Mouse (Mus musculus) forebrain, embryonic 11.5 days (tissue): ENCODE measurements around the gene Fam126a. TPM values are rescaled to one million over a fixed set of nuclear protein-coding genes. Genes with fewer than 3 reads are reported as not detected.

Source experiments
- ATAC-seq: fragments of 200-750 bp; cut with Nextera tagmentation; replicated peaks from 2 replicates; pipeline ENCODE4 v1.8.0; 2017; ENCODE audit warnings: moderate TSS enrichment; ENCODE audit not compliant: low FRiP score
- DNase-seq: peaks from one replicate; pipeline ENCODE4 v3.0.0-alpha.2; 2017; ENCODE audit warnings: low spot score
- H3K27ac ChIP-seq: fragments of 300-500 bp; sonication (generic); 2 replicates; pipeline ENCODE4 v1.5.1; 2014; ENCODE audit warnings: low read depth, low read length
- H3K27me3 ChIP-seq: fragments of 300-500 bp; sonication (generic); 2 replicates; pipeline ENCODE4 v1.6.1; 2014; ENCODE audit warnings: mild to moderate bottlenecking, low read length, mixed read lengths; ENCODE audit not compliant: control insufficient read depth, insufficient read depth
- H3K36me3 ChIP-seq: fragments of 300-500 bp; sonication (generic); 2 replicates; pipeline ENCODE4 v1.6.1; 2014; ENCODE audit warnings: mild to moderate bottlenecking, low read length, moderate library complexity, mixed read lengths; ENCODE audit not compliant: control insufficient read depth, insufficient read depth
- H3K4me1 ChIP-seq: fragments of 300-500 bp; sonication (generic); replicated peaks from 2 replicates; pipeline ENCODE4 v1.6.1; 2014; ENCODE audit warnings: low read length, mixed read lengths; ENCODE audit not compliant: control insufficient read depth, insufficient read depth
- H3K4me2 ChIP-seq: fragments of 300-500 bp; sonication (generic); 2 replicates; pipeline ENCODE4 v1.6.1; 2014; ENCODE audit warnings: low read depth, mild to moderate bottlenecking, low read length, moderate library complexity, mixed read lengths; ENCODE audit not compliant: severe bottlenecking
- H3K4me3 ChIP-seq: fragments of 300-500 bp; sonication (generic); 2 replicates; pipeline ENCODE4 v1.5.1; 2014; ENCODE audit warnings: low read depth, low read length
- H3K9ac ChIP-seq: fragments of 300-500 bp; sonication (generic); 2 replicates; pipeline ENCODE4 v1.6.1; 2014; ENCODE audit warnings: low read length
- H3K9me3 ChIP-seq: fragments of 300-500 bp; sonication (generic); 2 replicates; pipeline ENCODE4 v1.6.1; 2016; ENCODE audit warnings: low read length, mixed read lengths; ENCODE audit not compliant: control insufficient read depth
- WGBS: fragments of 180-500 bp; shearing (Covaris S2); extraction: QIAGEN DNeasy Blood & Tissue Kit; methylation state at CpG from one replicate; pipeline ENCODE4 v1.1.7; 2014; 5-methylcytosine and 5-hydroxymethylcytosine counted together
- polyA plus RNA-seq: library from polyadenylated mRNA; unstranded; fragments of >200 nt; fragmentation: Nextera tagmentation; extraction: Ambion mirVana; gene quantifications from 2 replicates; pipeline ENCODE4 v1.2.1, GENCODE M21; 2014

The Fam126a gene
- 44.8 and 48.0 TPM in 2 replicates for polyA plus RNA-seq

- Histone ChIP-seq H3K4me1 (peaks cover 2% of the 10 kb centered on the region; the same call in 1 of the 2 replicates), H3K9me3 (no peaks in the 10 kb centered on the region), H3K4me3 (peak within 1 kb of the TSS; percentile 85), H3K4me2 (peak within 1 kb of the TSS; percentile 64), H3K27ac (peak within 1 kb of the TSS; percentile 57), H3K9ac (peak within 1 kb of the TSS; percentile 80), H3K36me3 (no peaks in the 10 kb centered on the region), H3K27me3 (no peaks in the 10 kb centered on the region)
- under 1% methylated on average over 15 of the region's 16 CpGs for WGBS
- DNase-seq = peak; percentile 98
- peak; percentile 100 for ATAC-seq
Observed at GRCm38 (mm10) chr5:24030579-24030969, at the start of gene Fam126a. Gene Fam126a, minus strand, starts transcription at chr5:24030690.

GRCm38 (mm10) chr5:24078420-24079179 is 48.1 kb upstream of the Fam126a start:
- ATAC-seq (no peak), DNase-seq (no peak)
- no peaks in the 10 kb centered on the region for H3K36me3 ChIP-seq
- no peak overlapping the region for H3K9ac ChIP-seq
- H3K9me3 ChIP-seq = no peaks in the 10 kb centered on the region
- 0 out of 2 replicates have a peak, but pooled peaks cover 2% of the 10 kb centered on the region for H3K4me1 ChIP-seq
- no peaks in the 10 kb centered on the region for H3K27me3 ChIP-seq
- WGBS = 88% methylated on average over 7 of the region's 7 CpGs
- no peak overlapping the region for H3K4me3 ChIP-seq
- no peak overlapping the region for H3K4me2 ChIP-seq
- H3K27ac ChIP-seq = no peak overlapping the region

- H3K36me3 ChIP-seq = no peaks in the 10 kb centered on the region
- H3K4me1 ChIP-seq = 0 out of 2 replicates have a peak, but pooled peaks cover 2% of the 10 kb centered on the region
- ATAC-seq = no peak
- peak overlapping the region; percentile 37; the same call in 1 of the 2 replicates for H3K4me2 ChIP-seq
- no peaks in the 10 kb centered on the region for H3K9me3 ChIP-seq
- no peak for DNase-seq
- H3K4me3 ChIP-seq = no peak overlapping the region; the same call in 1 of the 2 replicates
- H3K9ac ChIP-seq = no peak overlapping the region
- H3K27ac ChIP-seq = no peak overlapping the region
- 22% methylated on average over 7 of the region's 7 CpGs for WGBS
- no peaks in the 10 kb centered on the region for H3K27me3 ChIP-seq
Observed at GRCm38 (mm10) chr5:24077739-24078306, 47.3 kb upstream of the Fam126a start.

- DNase-seq (peak; percentile 65), ATAC-seq (peak; percentile 82)
- Histone ChIP-seq H3K36me3 (no peaks in the 10 kb centered on the region), H3K27me3 (no peaks in the 10 kb centered on the region), H3K4me3 (peak overlapping the region; percentile 10; the same call in 1 of the 2 replicates), H3K27ac (no peak overlapping the region), H3K4me2 (peak overlapping the region; percentile 37; the same call in 1 of the 2 replicates), H3K9ac (peak overlapping the region; percentile 48), H3K9me3 (no peaks in the 10 kb centered on the region), H3K4me1 (0 out of 2 replicates have a peak, but pooled peaks cover 2% of the 10 kb centered on the region)
- WGBS = 2% methylated on average over 14 of the region's 15 CpGs
Observed at GRCm38 (mm10) chr5:24076986-24077718, 46.7 kb upstream of the Fam126a start.

GRCm38 (mm10) chr5:24072031-24072430 is 41.5 kb upstream of the Fam126a start:
- H3K36me3 ChIP-seq = no peaks in the 10 kb centered on the region
- no peak for ATAC-seq
- no peaks in the 10 kb centered on the region for H3K9me3 ChIP-seq
- no peaks in the 10 kb centered on the region for H3K27me3 ChIP-seq
- H3K4me1 ChIP-seq = no peaks in the 10 kb centered on the region
- no peak overlapping the region for H3K4me2 ChIP-seq
- no peak overlapping the region for H3K27ac ChIP-seq
- no peak overlapping the region for H3K4me3 ChIP-seq
- no peak overlapping the region for H3K9ac ChIP-seq
- DNase-seq = no peak
- 79% methylated on average over 6 of the region's 6 CpGs for WGBS

- DNase-seq = no peak
- Histone ChIP-seq H3K27ac (no peak overlapping the region), H3K4me2 (no peak overlapping the region), H3K36me3 (no peaks in the 10 kb centered on the region), H3K27me3 (no peaks in the 10 kb centered on the region), H3K9ac (no peak overlapping the region), H3K4me1 (no peaks in the 10 kb centered on the region), H3K4me3 (no peak overlapping the region), H3K9me3 (no peaks in the 10 kb centered on the region)
- 82% methylated on average over 6 of the region's 6 CpGs for WGBS
- no peak for ATAC-seq
Observed at GRCm38 (mm10) chr5:24068955-24069354, 38.5 kb upstream of the Fam126a start.

- DNase-seq (no peak), ATAC-seq (no peak)
- Histone ChIP-seq H3K27me3 (no peaks in the 10 kb centered on the region), H3K4me3 (no peak overlapping the region), H3K4me2 (no peak overlapping the region), H3K36me3 (no peaks in the 10 kb centered on the region), H3K9ac (no peak overlapping the region), H3K9me3 (no peaks in the 10 kb centered on the region), H3K4me1 (no peaks in the 10 kb centered on the region), H3K27ac (no peak overlapping the region)
- 85% methylated on average over 4 of the region's 4 CpGs for WGBS
Observed at GRCm38 (mm10) chr5:24063545-24063944, 33.1 kb upstream of the Fam126a start.

GRCm38 (mm10) chr5:24063034-24063433 is 32.5 kb upstream of the Fam126a start:
- no peak for ATAC-seq
- no peaks in the 10 kb centered on the region for H3K27me3 ChIP-seq
- 85% methylated on average over 6 of the region's 6 CpGs for WGBS
- H3K27ac ChIP-seq = no peak overlapping the region
- no peaks in the 10 kb centered on the region for H3K9me3 ChIP-seq
- H3K4me3 ChIP-seq = no peak overlapping the region
- H3K9ac ChIP-seq = no peak overlapping the region
- H3K4me1 ChIP-seq = no peaks in the 10 kb centered on the region
- H3K36me3 ChIP-seq = no peaks in the 10 kb centered on the region
- H3K4me2 ChIP-seq = no peak overlapping the region
- DNase-seq = no peak
